Mouse (Mus musculus) forebrain, postnatal 0 days (tissue): Measurements from ENCODE around the gene Tango6. TPM values are rescaled to one million over a fixed set of nuclear protein-coding genes. Genes with fewer than 3 reads are reported as not detected.

ENCODE experiments used
- ATAC-seq: fragments of 200-750 bp; cut with Nextera tagmentation; 2 replicates; pipeline ENCODE4 v1.8.0; 2017; ENCODE audit warnings: mild to moderate bottlenecking, moderate library complexity
- DNase-seq: peaks from one replicate; pipeline ENCODE4 v3.0.0-alpha.2; 2015
- H3K27ac ChIP-seq: fragments of 300-500 bp; sonication (generic); 2 replicates; pipeline ENCODE4 v1.5.1; 2014; ENCODE audit warnings: low read depth, mild to moderate bottlenecking, antibody characterized with exemption, low read length, moderate library complexity, mixed read lengths
- H3K27me3 ChIP-seq: fragments of 300-500 bp; sonication (generic); 2 replicates; pipeline ENCODE4 v1.6.1; 2014; ENCODE audit warnings: mild to moderate bottlenecking, low read length, mixed read lengths; ENCODE audit not compliant: insufficient read depth
- H3K36me3 ChIP-seq: fragments of 300-500 bp; sonication (generic); 2 replicates; pipeline ENCODE4 v1.6.1; 2014; ENCODE audit warnings: mild to moderate bottlenecking, moderate library complexity; ENCODE audit not compliant: insufficient read depth
- H3K4me1 ChIP-seq: fragments of 300-500 bp; sonication (generic); 2 replicates; pipeline ENCODE4 v1.6.1; 2014; ENCODE audit warnings: antibody characterized with exemption; ENCODE audit not compliant: insufficient read depth
- H3K4me2 ChIP-seq: fragments of 300-500 bp; sonication (generic); 2 replicates; pipeline ENCODE4 v1.6.1; 2014; ENCODE audit warnings: low read depth, mild to moderate bottlenecking, moderate library complexity
- H3K4me3 ChIP-seq: fragments of 300-500 bp; sonication (generic); 2 replicates; pipeline ENCODE4 v1.5.1; 2014; ENCODE audit warnings: low read depth, low read length, mixed read lengths
- H3K9ac ChIP-seq: fragments of 300-500 bp; sonication (generic); 2 replicates; pipeline ENCODE4 v1.6.1; 2014; ENCODE audit warnings: mild to moderate bottlenecking
- H3K9me3 ChIP-seq: fragments of 300-500 bp; sonication (generic); 2 replicates; pipeline ENCODE4 v1.6.1; 2016; ENCODE audit warnings: low read length
- CTCF ChIP-seq: sonication (generic); IDR thresholded peaks from 2 replicates; pipeline ENCODE4 v1.5.1; 2016; ENCODE audit warnings: antibody characterized with exemption, control low read depth, low read depth
- WGBS: fragments of 180-500 bp; shearing (Covaris S2); extraction: QIAGEN DNeasy Blood & Tissue Kit; methylation state at CpG from one replicate; pipeline ENCODE4 v1.1.7; 2014; 5-methylcytosine and 5-hydroxymethylcytosine counted together
- polyA plus RNA-seq: library from polyadenylated mRNA; unstranded; fragments of >200 nt; fragmentation: Nextera tagmentation; extraction: Ambion mirVana; gene quantifications from 2 replicates; pipeline ENCODE4 v1.2.1, GENCODE M21; 2015
- total RNA-seq: library from RNA; depleted of rRNA; stranded (reverse); fragments of >200 nt; gene quantifications from 2 replicates; pipeline ENCODE4 v1.2.3, GENCODE M21; 2014

The Tango6 gene
- total and polyA plus RNA-seq, 2 experiments from 2014 or later = 3.8 to 7.5 TPM

- Histone ChIP-seq H3K36me3 (no peaks in the 10 kb centered on the region), H3K27ac (no peak overlapping the region), H3K27me3 (no peaks in the 10 kb centered on the region), H3K4me3 (no peak overlapping the region), H3K9me3 (no peaks in the 10 kb centered on the region), H3K4me2 (no peak overlapping the region), H3K9ac (no peak overlapping the region), H3K4me1 (no peaks in the 10 kb centered on the region)
- 87% methylated on average over 13 of the region's 13 CpGs for WGBS
- no peak for TF ChIP-seq CTCF
- DNase-seq = no peak
- ATAC-seq = no peak
Measured at GRCm38 (mm10) chr8:106769147-106769805, 86.4 kb downstream of the Tango6 start.

GRCm38 (mm10) chr8:106770596-106771179 is 87.8 kb downstream of the Tango6 start:
- Histone ChIP-seq H3K27ac (no peak overlapping the region), H3K9me3 (no peaks in the 10 kb centered on the region), H3K27me3 (no peaks in the 10 kb centered on the region), H3K4me3 (no peak overlapping the region), H3K4me1 (no peaks in the 10 kb centered on the region), H3K9ac (no peak overlapping the region), H3K36me3 (no peaks in the 10 kb centered on the region), H3K4me2 (no peak overlapping the region)
- WGBS = 86% methylated on average over 9 of the region's 9 CpGs
- no peak for TF ChIP-seq CTCF
- DNase-seq (no peak), ATAC-seq (no peak)

- no peak for TF ChIP-seq CTCF
- DNase-seq = no peak
- Histone ChIP-seq H3K9me3 (no peaks in the 10 kb centered on the region), H3K27me3 (no peaks in the 10 kb centered on the region), H3K27ac (no peak overlapping the region), H3K4me3 (no peak overlapping the region), H3K4me2 (no peak overlapping the region), H3K9ac (no peak overlapping the region), H3K4me1 (no peaks in the 10 kb centered on the region), H3K36me3 (no peaks in the 10 kb centered on the region)
- no peak for ATAC-seq
- 77% methylated on average over 6 of the region's 6 CpGs for WGBS
Measured at GRCm38 (mm10) chr8:106772094-106772493, 89.2 kb downstream of the Tango6 start.

GRCm38 (mm10) chr8:106772501-106772900 is 89.6 kb downstream of the Tango6 start:
- Histone ChIP-seq H3K27ac (no peak overlapping the region), H3K4me3 (no peak overlapping the region), H3K27me3 (no peaks in the 10 kb centered on the region), H3K4me2 (no peak overlapping the region), H3K9ac (no peak overlapping the region), H3K36me3 (no peaks in the 10 kb centered on the region), H3K9me3 (no peaks in the 10 kb centered on the region), H3K4me1 (no peaks in the 10 kb centered on the region)
- ATAC-seq = no peak
- TF ChIP-seq CTCF = no peak
- no peak for DNase-seq
- 90% methylated on average over 3 of the region's 3 CpGs for WGBS

GRCm38 (mm10) chr8:106774567-106775320 is 91.9 kb downstream of the Tango6 start:
- Histone ChIP-seq H3K4me2 (no peak overlapping the region), H3K4me3 (no peak overlapping the region), H3K27ac (peak overlapping the region; percentile 72), H3K4me1 (no peaks in the 10 kb centered on the region), H3K9ac (no peak overlapping the region), H3K9me3 (no peaks in the 10 kb centered on the region), H3K36me3 (no peaks in the 10 kb centered on the region), H3K27me3 (no peaks in the 10 kb centered on the region)
- DNase-seq (peak; percentile 54), ATAC-seq (peak; percentile 70)
- TF ChIP-seq CTCF = no peak
- WGBS = 36% methylated on average over 8 of the region's 8 CpGs

GRCm38 (mm10) chr8:106789623-106790022 is 106.8 kb downstream of the Tango6 start:
- H3K4me2 ChIP-seq = no peak overlapping the region
- no peak for TF ChIP-seq CTCF
- H3K36me3 ChIP-seq = no peaks in the 10 kb centered on the region
- H3K9ac ChIP-seq = no peak overlapping the region
- ATAC-seq = no peak
- H3K4me3 ChIP-seq = no peak overlapping the region
- WGBS = 35% methylated on average over 4 of the region's 4 CpGs
- no peaks in the 10 kb centered on the region for H3K9me3 ChIP-seq
- no peaks in the 10 kb centered on the region for H3K27me3 ChIP-seq
- H3K27ac ChIP-seq = peak overlapping the region; percentile 45; the same call in 1 of the 2 replicates
- no peaks in the 10 kb centered on the region for H3K4me1 ChIP-seq
- DNase-seq = no peak

GRCm38 (mm10) chr8:106794820-106795219 is 112.0 kb downstream of the Tango6 start:
- no peak for TF ChIP-seq CTCF
- no peak overlapping the region for H3K9ac ChIP-seq
- ATAC-seq = no peak
- no peaks in the 10 kb centered on the region for H3K9me3 ChIP-seq
- no peaks in the 10 kb centered on the region for H3K4me1 ChIP-seq
- 90% methylated on average over 2 of the region's 2 CpGs for WGBS
- H3K27ac ChIP-seq = no peak overlapping the region
- no peaks in the 10 kb centered on the region for H3K36me3 ChIP-seq
- no peak overlapping the region for H3K4me2 ChIP-seq
- no peaks in the 10 kb centered on the region for H3K27me3 ChIP-seq
- H3K4me3 ChIP-seq = no peak overlapping the region
- no peak for DNase-seq
